Mouse (Mus musculus) cortical plate, adult 2 months (tissue): ENCODE measurements around the gene Edrf1.

Source experiments
- CTCF ChIP-seq: fragments of 200-500 bp; IDR thresholded peaks from 2 replicates; pipeline ENCODE4 v1.5.1; 2011; ENCODE audit warnings: mild to moderate bottlenecking, control low read depth, low read length; ENCODE audit not compliant: insufficient read depth; ENCODE audit errors: extremely low read depth
- POLR2A ChIP-seq: fragments of 200-500 bp; IDR thresholded peaks from 2 replicates; pipeline ENCODE4 v1.6.1; 2011; ENCODE audit warnings: mild to moderate bottlenecking, low read length, control low read depth; ENCODE audit not compliant: insufficient read depth; ENCODE audit errors: extremely low read depth

- no peak for TF ChIP-seq POLR2A
- TF ChIP-seq CTCF, result no peak
These were observed 42.1 kb downstream of the Edrf1 start for GRCm38 (mm10) chr7:133679439-133679838.
